Mouse (Mus musculus): ENCODE results near the gene Gal3st4.

GRCm38 (mm10) chr5:138234224-138234623, 38.4 kb downstream of the Gal3st4 start:
- no peak for TF ChIP-seq POLR2A (IDR thresholded peaks at IDR 0.05; ENCODE audit: low read depth, low read length)
- no peak for TF ChIP-seq CTCF (IDR thresholded peaks at IDR 0.05; ENCODE audit: extremely low read depth, insufficient read depth, insufficient read length, insufficient replicate concordance)
